13 mouse cellular contexts compared by ENCODE assay signal in the genomic region with DNA sequence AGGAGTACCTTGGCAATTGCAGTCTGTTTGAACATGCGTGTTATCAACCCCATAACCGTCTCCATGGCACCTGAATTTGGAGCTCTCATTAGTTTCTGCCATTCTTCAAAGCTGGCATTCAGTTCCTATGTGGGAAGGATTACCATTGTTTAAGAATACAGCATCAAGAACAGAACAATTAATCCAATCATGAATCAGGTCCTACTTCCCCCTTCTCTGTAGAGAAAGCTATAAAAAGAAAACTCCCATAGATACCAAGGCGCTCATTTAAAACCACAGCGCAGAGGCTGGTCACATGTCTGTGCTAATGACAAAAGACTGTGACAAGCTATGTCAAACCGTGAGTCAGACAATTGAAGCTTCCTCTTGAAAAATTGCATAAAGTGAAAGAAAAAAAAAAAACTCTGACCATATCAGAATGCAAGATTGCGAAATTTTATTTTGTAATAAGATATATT.
DNase-seq lines count a peak whose midpoint lies in the region; ATAC-seq and TF ChIP-seq lines count a peak whose summit lies in the region.
"Had no signal": no experiment of that assay in that cellular context is flagged by ENCODE, and none has a peak within 500 bp of the region (broad histone marks: within the 10 kb centered on the region; RNA-seq: fewer than 3 reads in every experiment).

No protein-coding gene starts in this region.

- no peaks in the 10 kb centered on the region for H3K4me1 ChIP-seq in hindbrain, embryonic 12.5 days
- H3K4me1 ChIP-seq in hindbrain, embryonic 13.5 days (replicated peaks): no peaks in the 10 kb centered on the region
- H3K4me1 ChIP-seq in liver, embryonic 14.5 days (replicated peaks; ENCODE audit: control insufficient read depth in 2 of 2, insufficient read depth in 2 of 2, low read length in 1 of 2): peaks cover 0 to 5% of the 10 kb centered on the region in 2 experiments; a peak in 2 of 4 replicates
- H3K4me1 ChIP-seq: stomach, embryonic 15.5 days had no signal

- no peak for TF ChIP-seq EP300 in liver, embryonic 14.5 days (IDR thresholded peaks at IDR 0.05; ENCODE audit: low read depth)

- no peak overlapping the region for H3K4me2 ChIP-seq in hindbrain, embryonic 12.5 days (replicated peaks)
- no peak overlapping the region for H3K4me2 ChIP-seq in hindbrain, embryonic 13.5 days
- no peak overlapping the region for H3K4me2 ChIP-seq in liver, embryonic 14.5 days (ENCODE audit: low read depth)
- H3K4me2 ChIP-seq: stomach, embryonic 15.5 days had no signal

- TF ChIP-seq CTCF in liver, embryonic 14.5 days (IDR thresholded peaks at IDR 0.05; ENCODE audit: low read depth): no peak

- H3K9me3 ChIP-seq in hindbrain, embryonic 12.5 days (replicated peaks): no peaks in the 10 kb centered on the region
- no peaks in the 10 kb centered on the region for H3K9me3 ChIP-seq in hindbrain, embryonic 13.5 days
- no peaks in the 10 kb centered on the region for H3K9me3 ChIP-seq in liver, embryonic 14.5 days (ENCODE audit: control insufficient read depth, low read length)
- H3K9me3 ChIP-seq: stomach, embryonic 15.5 days had no signal

- WGBS in hindbrain, embryonic 12.5 days: 68% methylated on average over 6 of the region's 6 CpGs
- WGBS in hindbrain, embryonic 13.5 days: 51% methylated on average over 6 of the region's 6 CpGs
- 43% methylated on average over 6 of the region's 6 CpGs for WGBS in liver, embryonic 14.5 days (ENCODE audit: insufficient replicate concordance)

- no peak overlapping the region for H3K4me3 ChIP-seq in hindbrain, embryonic 12.5 days
- H3K4me3 ChIP-seq in hindbrain, embryonic 13.5 days: no peak overlapping the region
- no peak overlapping the region for H3K4me3 ChIP-seq in liver, embryonic 14.5 days (ENCODE audit: insufficient read depth in 1 of 2, low read depth in 2 of 2, low read length in 2 of 2)
- H3K4me3 ChIP-seq: erythroblast, embryonic 14.5 days; stomach, embryonic 15.5 days had no signal

- no peak overlapping the region for H3K27ac ChIP-seq in hindbrain, embryonic 12.5 days
- no peak overlapping the region for H3K27ac ChIP-seq in hindbrain, embryonic 13.5 days
- no peak overlapping the region for H3K27ac ChIP-seq in liver, embryonic 14.5 days
- H3K27ac ChIP-seq: stomach, embryonic 15.5 days had no signal

- no peak overlapping the region for H3K9ac ChIP-seq in hindbrain, embryonic 12.5 days
- no peak overlapping the region for H3K9ac ChIP-seq in hindbrain, embryonic 13.5 days
- H3K9ac ChIP-seq in liver, embryonic 14.5 days (replicated peaks): no peak overlapping the region
- H3K9ac ChIP-seq: stomach, embryonic 15.5 days had no signal

- H3K36me3 ChIP-seq in hindbrain, embryonic 12.5 days: no peaks in the 10 kb centered on the region
- no peaks in the 10 kb centered on the region for H3K36me3 ChIP-seq in hindbrain, embryonic 13.5 days
- no peaks in the 10 kb centered on the region for H3K36me3 ChIP-seq in liver, embryonic 14.5 days (replicated peaks; ENCODE audit: control insufficient read depth, insufficient read depth, low read depth)
- H3K36me3 ChIP-seq: stomach, embryonic 15.5 days had no signal

- peak; percentile 48; the same call in 1 of the 2 replicates for ATAC-seq in hindbrain, embryonic 12.5 days (ENCODE audit: low FRiP score)
- ATAC-seq in hindbrain, embryonic 13.5 days (ENCODE audit: low FRiP score): no peak
- ATAC-seq in liver, embryonic 14.5 days (ENCODE audit: insufficient read depth): no peak; the same call in 1 of the 2 replicates

- H3K27me3 ChIP-seq in hindbrain, embryonic 12.5 days: no peaks in the 10 kb centered on the region
- H3K27me3 ChIP-seq in hindbrain, embryonic 13.5 days: no peaks in the 10 kb centered on the region
- no peaks in the 10 kb centered on the region for H3K27me3 ChIP-seq in liver, embryonic 14.5 days (ENCODE audit: control insufficient read depth, insufficient read depth, low read length)
- H3K27me3 ChIP-seq: stomach, embryonic 15.5 days had no signal

- DNase-seq in 3T3-L1 (ENCODE audit: low read depth, low spot score) (peak; percentile 16), NIH3T3 (ENCODE audit: low read depth) (peak; percentile 22)
- DNase-seq in liver, embryonic 14.5 days (ENCODE audit: low read depth in 3 of 3, low spot score in 3 of 3): peak in 2 of 3 experiments; percentile 7 to 30
- DNase-seq in thymus, postnatal 4 days: no peak
- DNase-seq in cerebellum, postnatal 14 days: no peak
- no peak for DNase-seq in right cerebral cortex, postnatal 14 days
- DNase-seq: adrenal gland, adult 2 months; cerebellum, adult 9-11 months; kidney, postnatal 36 days had no signal

Comparison
In these comparisons a context has a peak if more than half of its experiments do, and no peak if none do; other contexts are left out.
1. DNase-seq: peak in 3T3-L1 (single experiment), NIH3T3 (single experiment) and liver, embryonic 14.5 days (2 of 3); none in thymus, postnatal 4 days (single experiment), cerebellum, postnatal 14 days (0 of 2) and right cerebral cortex, postnatal 14 days (single experiment).